Comparison of ENCODE assay signal across 9 mouse cellular contexts in genomic region chr7:89998006-89998623, GRCm38 (mm10). TPM values are rescaled to one million over a fixed set of nuclear protein-coding genes. Genes with fewer than 3 reads are reported as not detected.
DNase-seq lines count a peak whose midpoint lies in the region; ATAC-seq and TF ChIP-seq lines count a peak whose summit lies in the region.
"Had no signal": no experiment of that assay in that cellular context is flagged by ENCODE, and none has a peak within 500 bp of the region (broad histone marks: within the 10 kb centered on the region; RNA-seq: fewer than 3 reads in every experiment).

No protein-coding gene starts in this region.

- TF ChIP-seq CTCF in hindbrain, postnatal 0 days (IDR thresholded peaks at IDR 0.05; ENCODE audit: low read depth): peak; percentile 82

- H3K27ac ChIP-seq in forebrain, embryonic 11.5 days (ENCODE audit: low read depth, low read length): no peak overlapping the region
- no peak overlapping the region for H3K27ac ChIP-seq in hindbrain, postnatal 0 days
- H3K27ac ChIP-seq in limb, embryonic 11.5 days (replicated peaks; ENCODE audit: low read depth, low read length): no peak overlapping the region
- H3K27ac ChIP-seq in midbrain, embryonic 16.5 days (ENCODE audit: low read length): 0 out of 2 replicates have a peak overlapping the region, but pooled peaks have one; percentile 29
- H3K27ac ChIP-seq in stomach, embryonic 16.5 days (ENCODE audit: low read length): no peak overlapping the region

- ATAC-seq in forebrain, embryonic 11.5 days (replicated peaks; ENCODE audit: low FRiP score): peak; percentile 86
- peak; percentile 80 for ATAC-seq in hindbrain, postnatal 0 days
- peak; percentile 52; the same call in 1 of the 2 replicates for ATAC-seq in limb, embryonic 11.5 days (ENCODE audit: insufficient number of reproducible peaks, low FRiP score, low TSS enrichment, low read depth)
- peak; percentile 86 for ATAC-seq in midbrain, embryonic 16.5 days
- ATAC-seq in stomach, embryonic 16.5 days (ENCODE audit: insufficient read depth, low FRiP score): peak; percentile 47; the same call in 1 of the 2 replicates

- no peaks in the 10 kb centered on the region for H3K27me3 ChIP-seq in forebrain, embryonic 11.5 days (ENCODE audit: control insufficient read depth, insufficient read depth, low read length)
- no peaks in the 10 kb centered on the region for H3K27me3 ChIP-seq in hindbrain, postnatal 0 days (ENCODE audit: insufficient read depth, low read length)
- no peaks in the 10 kb centered on the region for H3K27me3 ChIP-seq in limb, embryonic 11.5 days (ENCODE audit: control insufficient read depth, insufficient read depth, low read length)
- no peaks in the 10 kb centered on the region for H3K27me3 ChIP-seq in midbrain, embryonic 16.5 days (ENCODE audit: control insufficient read depth, insufficient read depth, low read depth, low read length)
- no peaks in the 10 kb centered on the region for H3K27me3 ChIP-seq in stomach, embryonic 16.5 days (ENCODE audit: control insufficient read depth, insufficient read depth, low read length)

- WGBS in forebrain, embryonic 11.5 days: 4% methylated on average over 10 of the region's 10 CpGs
- 10% methylated on average over 10 of the region's 10 CpGs for WGBS in hindbrain, postnatal 0 days
- WGBS in limb, embryonic 11.5 days: 22% methylated on average over 10 of the region's 10 CpGs
- 2% methylated on average over 10 of the region's 10 CpGs for WGBS in midbrain, embryonic 16.5 days
- 19% methylated on average over 10 of the region's 10 CpGs for WGBS in stomach, embryonic 16.5 days

- H3K9ac ChIP-seq in forebrain, embryonic 11.5 days (ENCODE audit: low read length): peak overlapping the region; percentile 27; the same call in 1 of the 2 replicates
- H3K9ac ChIP-seq in hindbrain, postnatal 0 days (replicated peaks; ENCODE audit: low read length): no peak overlapping the region
- no peak overlapping the region for H3K9ac ChIP-seq in limb, embryonic 11.5 days (ENCODE audit: low read length)
- H3K9ac ChIP-seq in midbrain, embryonic 16.5 days (ENCODE audit: low read depth, low read length): no peak overlapping the region
- no peak overlapping the region for H3K9ac ChIP-seq in stomach, embryonic 16.5 days (ENCODE audit: low read length)

- no peaks in the 10 kb centered on the region for H3K36me3 ChIP-seq in forebrain, embryonic 11.5 days (ENCODE audit: control insufficient read depth, insufficient read depth, low read length)
- no peaks in the 10 kb centered on the region for H3K36me3 ChIP-seq in hindbrain, postnatal 0 days (ENCODE audit: insufficient read depth, low read length)
- no peaks in the 10 kb centered on the region for H3K36me3 ChIP-seq in limb, embryonic 11.5 days (ENCODE audit: control insufficient read depth, insufficient read depth, low read length)
- H3K36me3 ChIP-seq in midbrain, embryonic 16.5 days (ENCODE audit: control insufficient read depth, insufficient read depth, low read length): no peaks in the 10 kb centered on the region
- H3K36me3 ChIP-seq in stomach, embryonic 16.5 days (ENCODE audit: control insufficient read depth, insufficient read depth, low read length): no peaks in the 10 kb centered on the region

- H3K4me1 ChIP-seq in forebrain, embryonic 11.5 days (replicated peaks; ENCODE audit: control insufficient read depth, insufficient read depth, low read length): no peaks in the 10 kb centered on the region
- peaks cover 3% of the 10 kb centered on the region for H3K4me1 ChIP-seq in hindbrain, postnatal 0 days (ENCODE audit: insufficient read depth, low read length)
- no peaks in the 10 kb centered on the region for H3K4me1 ChIP-seq in limb, embryonic 11.5 days (ENCODE audit: control insufficient read depth, insufficient read depth, low read length)
- H3K4me1 ChIP-seq in midbrain, embryonic 16.5 days (ENCODE audit: control insufficient read depth, insufficient read depth, low read length): peaks cover 3% of the 10 kb centered on the region; the same call in 1 of the 2 replicates
- H3K4me1 ChIP-seq in stomach, embryonic 16.5 days (ENCODE audit: control insufficient read depth, insufficient read depth, low read length): no peaks in the 10 kb centered on the region

- H3K9me3 ChIP-seq in forebrain, embryonic 11.5 days (ENCODE audit: control insufficient read depth, low read length): no peaks in the 10 kb centered on the region
- no peaks in the 10 kb centered on the region for H3K9me3 ChIP-seq in hindbrain, postnatal 0 days (ENCODE audit: low read length)
- no peaks in the 10 kb centered on the region for H3K9me3 ChIP-seq in limb, embryonic 11.5 days (ENCODE audit: control insufficient read depth, low read length)
- H3K9me3 ChIP-seq in midbrain, embryonic 16.5 days (replicated peaks; ENCODE audit: control insufficient read depth, low read length, poor library complexity, severe bottlenecking): no peaks in the 10 kb centered on the region
- H3K9me3 ChIP-seq in stomach, embryonic 16.5 days (replicated peaks; ENCODE audit: control insufficient read depth, low read length): no peaks in the 10 kb centered on the region

- DNase-seq in ovary, postnatal 14 days (ENCODE audit: low spot score): peak; percentile 21
- DNase-seq in ovary, postnatal 10 days (ENCODE audit: low spot score): no peak
- DNase-seq in c-Kit-positive CD71-positive TER-119-negative erythroid progenitor cells, embryonic 14.5 days (ENCODE audit: low read depth): peak; percentile 83
- DNase-seq in forebrain, embryonic 11.5 days (ENCODE audit: low spot score): peak; percentile 69
- peak; percentile 88 for DNase-seq in hindbrain, postnatal 0 days (ENCODE audit: low spot score)
- peak; percentile 78 for DNase-seq in limb, embryonic 11.5 days (ENCODE audit: low spot score)

- H3K4me3 ChIP-seq in forebrain, embryonic 11.5 days (ENCODE audit: low read depth, low read length): no peak overlapping the region
- 0 out of 2 replicates have a peak overlapping the region, but pooled peaks have one; percentile 0 for H3K4me3 ChIP-seq in hindbrain, postnatal 0 days (ENCODE audit: low read length)
- no peak overlapping the region for H3K4me3 ChIP-seq in limb, embryonic 11.5 days (ENCODE audit: low read depth, low read length)
- peak overlapping the region; percentile 15 for H3K4me3 ChIP-seq in midbrain, embryonic 16.5 days (ENCODE audit: low read depth, low read length)
- H3K4me3 ChIP-seq in stomach, embryonic 16.5 days (replicated peaks; ENCODE audit: low read length): no peak overlapping the region
- H3K4me3 ChIP-seq: erythroblast, embryonic 14.5 days had no signal

- peak overlapping the region; percentile 19; the same call in 1 of the 2 replicates for H3K4me2 ChIP-seq in forebrain, embryonic 11.5 days (ENCODE audit: low read depth, low read length, severe bottlenecking)
- H3K4me2 ChIP-seq in hindbrain, postnatal 0 days (ENCODE audit: low read depth, low read length): peak overlapping the region; percentile 43
- no peak overlapping the region for H3K4me2 ChIP-seq in limb, embryonic 11.5 days (ENCODE audit: low read depth, severe bottlenecking)
- peak overlapping the region; percentile 47 for H3K4me2 ChIP-seq in midbrain, embryonic 16.5 days (ENCODE audit: low read length)
- no peak overlapping the region for H3K4me2 ChIP-seq in stomach, embryonic 16.5 days (ENCODE audit: low read depth, low read length)

RNA-seq across cellular contexts. Expression of gene Eed, which starts 17.3 kb away (rescaled TPM):
- 96.4 and 102 TPM in 2 replicates for polyA plus RNA-seq in forebrain, embryonic 11.5 days (2014; fragmentation: Nextera tagmentation; extraction: Ambion mirVana)
- total RNA-seq in hindbrain, postnatal 0 days (2014; rRNA removed): 9.5 and 21.9 TPM in 2 replicates
- 20.6 and 23.2 TPM in 2 replicates for polyA plus RNA-seq in hindbrain, postnatal 0 days (2015; fragmentation: Nextera tagmentation; extraction: Ambion mirVana)
- polyA plus RNA-seq in limb, embryonic 11.5 days (2014; fragmentation: Nextera tagmentation; extraction: Ambion mirVana): 93.3 and 98.1 TPM in 2 replicates
- 24.4 and 25.7 TPM in 2 replicates for polyA plus RNA-seq in midbrain, embryonic 16.5 days (2015; fragmentation: Nextera tagmentation; extraction: Ambion mirVana)
- polyA plus RNA-seq in stomach, embryonic 16.5 days (2015; fragmentation: Nextera tagmentation; extraction: Ambion mirVana): 51.0 and 54.8 TPM in 2 replicates

RNA-seq across cellular contexts. Expression of gene Hikeshi, which starts 57.1 kb away (rescaled TPM):
- 136 and 152 TPM in 2 replicates for polyA plus RNA-seq in forebrain, embryonic 11.5 days (2014; fragmentation: Nextera tagmentation; extraction: Ambion mirVana)
- 53.0 and 64.4 TPM in 2 replicates for total RNA-seq in hindbrain, postnatal 0 days (2014; rRNA removed)
- polyA plus RNA-seq in hindbrain, postnatal 0 days (2015; fragmentation: Nextera tagmentation; extraction: Ambion mirVana): 139 and 144 TPM in 2 replicates
- 125 and 149 TPM in 2 replicates for polyA plus RNA-seq in limb, embryonic 11.5 days (2014; fragmentation: Nextera tagmentation; extraction: Ambion mirVana)
- 136 and 144 TPM in 2 replicates for polyA plus RNA-seq in midbrain, embryonic 16.5 days (2015; fragmentation: Nextera tagmentation; extraction: Ambion mirVana)
- 108 and 132 TPM in 2 replicates for polyA plus RNA-seq in stomach, embryonic 16.5 days (2015; fragmentation: Nextera tagmentation; extraction: Ambion mirVana)

Comparison
In these comparisons a context has a peak if more than half of its experiments do, and no peak if none do; other contexts are left out.
1. H3K4me2 ChIP-seq: peak in forebrain, embryonic 11.5 days (single experiment), hindbrain, postnatal 0 days (single experiment) and midbrain, embryonic 16.5 days (single experiment); none in limb, embryonic 11.5 days (single experiment) and stomach, embryonic 16.5 days (single experiment).
2. H3K4me3 ChIP-seq: peak in hindbrain, postnatal 0 days (single experiment) and midbrain, embryonic 16.5 days (single experiment); none in forebrain, embryonic 11.5 days (single experiment), limb, embryonic 11.5 days (single experiment) and stomach, embryonic 16.5 days (single experiment).
3. Peak in every context shown above with its lines, with median percentiles within 50 percentile points of each other: ATAC-seq.